Mouse (Mus musculus): ENCODE results near the gene Sbpl.
"Not testable (repeated sequence)": the region's sequence is repeated elsewhere in the genome, so short reads cannot be mapped to it uniquely, and the experiment has no call there.

Gene Sbpl

DNA sequence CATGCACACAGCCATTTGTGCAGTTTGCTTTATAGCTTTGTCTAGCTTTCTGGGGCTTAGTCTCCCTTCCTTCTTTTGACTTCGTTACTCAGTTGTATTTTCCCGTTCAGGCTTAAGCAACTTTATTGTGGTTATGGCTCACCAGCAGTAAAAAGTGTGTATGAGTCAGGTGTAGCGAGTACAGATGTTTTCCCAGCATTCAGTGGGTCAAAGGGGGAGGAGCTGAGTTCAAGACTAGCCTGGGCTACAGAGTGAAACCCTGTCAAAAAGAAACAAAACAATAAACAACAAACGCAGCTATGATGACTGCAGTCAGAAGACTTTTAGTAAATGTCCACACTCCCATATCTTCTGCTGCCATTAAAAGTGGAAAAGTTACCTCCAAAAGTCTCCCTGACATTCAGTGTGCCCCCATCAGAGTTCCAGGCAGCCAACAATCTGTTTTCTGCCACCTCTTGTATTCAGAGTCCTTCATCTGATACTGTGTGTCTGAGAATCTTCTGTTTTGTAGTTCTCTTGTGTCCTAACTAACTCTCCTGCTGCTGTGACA lies 6.6 kb upstream of the Sbpl start:
- no peak for DNase-seq (ENCODE audit: low read depth, low spot score)

GRCm38 (mm10) chr17:23960084-23960738 lies 5.1 kb upstream of the Sbpl start:
- DNase-seq (ENCODE audit: low read depth, low spot score) = peak; percentile 87

DNA sequence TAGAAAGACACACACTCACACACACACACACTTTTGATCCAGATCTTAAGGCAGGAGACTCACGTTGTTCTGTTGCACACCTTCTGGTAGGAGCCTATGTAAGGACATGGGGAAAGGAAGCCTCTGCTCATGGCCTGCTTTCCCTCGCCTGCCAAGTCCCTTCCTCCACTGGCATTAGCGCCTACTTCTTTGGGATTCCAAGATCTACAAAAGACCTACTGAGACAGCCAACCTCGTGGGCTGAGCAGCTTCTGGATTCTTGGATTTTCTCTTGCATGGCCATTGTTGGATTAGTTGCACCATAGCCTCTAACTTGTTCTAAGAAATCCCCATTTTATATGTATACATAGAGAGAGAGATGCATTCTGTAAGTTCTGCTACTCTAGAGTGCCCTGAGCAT lies 4.2 kb downstream of the Sbpl start:
- not testable (repeated sequence) for DNase-seq (ENCODE audit: low read depth, low spot score)

GRCm38 (mm10) chr17:23949068-23949467 lies 6.0 kb downstream of the Sbpl start:
- no peak for DNase-seq (ENCODE audit: low read depth, low spot score)

GRCm38 (mm10) chr17:23947486-23947885 lies 7.6 kb downstream of the Sbpl start:
- DNase-seq (ENCODE audit: low read depth, low spot score) = peak; percentile 73

- no peak for DNase-seq (ENCODE audit: low read depth, low spot score)
These were observed 13.7 kb downstream of the Sbpl start, which contains the start of gene Sbp for GRCm38 (mm10) chr17:23941372-23941771. TSS of gene Sbp (plus strand) at chr17:23941672.

DNA sequence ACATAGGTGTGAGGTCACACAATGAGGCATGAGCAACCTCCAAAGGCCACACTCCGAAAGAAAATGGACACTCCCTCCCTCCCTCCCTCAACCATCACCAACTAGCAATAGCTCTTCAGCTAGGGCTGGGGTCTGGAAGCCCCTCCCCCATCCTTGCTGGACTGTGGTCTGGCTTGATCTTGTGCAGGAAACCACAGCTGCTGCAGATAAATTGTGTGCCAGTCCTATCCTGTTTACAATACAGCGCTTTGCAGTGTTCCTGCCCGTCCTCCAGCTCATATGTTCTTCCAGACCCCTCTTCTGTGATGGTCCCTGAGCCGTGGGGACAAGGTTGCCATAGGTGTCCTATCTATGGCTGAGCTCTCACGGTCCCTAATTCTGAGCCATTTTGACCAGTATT lies 23.9 kb downstream of the Sbpl start:
- DNase-seq (ENCODE audit: low read depth, low spot score) = no peak

GRCm38 (mm10) chr17:23925090-23925493 lies 30.0 kb downstream of the Sbpl start:
- peak; percentile 91 for DNase-seq (ENCODE audit: low read depth, low spot score)

- DNase-seq (ENCODE audit: low read depth, low spot score) = peak; percentile 96
These were observed 30.5 kb downstream of the Sbpl start for GRCm38 (mm10) chr17:23924531-23925007.

DNA sequence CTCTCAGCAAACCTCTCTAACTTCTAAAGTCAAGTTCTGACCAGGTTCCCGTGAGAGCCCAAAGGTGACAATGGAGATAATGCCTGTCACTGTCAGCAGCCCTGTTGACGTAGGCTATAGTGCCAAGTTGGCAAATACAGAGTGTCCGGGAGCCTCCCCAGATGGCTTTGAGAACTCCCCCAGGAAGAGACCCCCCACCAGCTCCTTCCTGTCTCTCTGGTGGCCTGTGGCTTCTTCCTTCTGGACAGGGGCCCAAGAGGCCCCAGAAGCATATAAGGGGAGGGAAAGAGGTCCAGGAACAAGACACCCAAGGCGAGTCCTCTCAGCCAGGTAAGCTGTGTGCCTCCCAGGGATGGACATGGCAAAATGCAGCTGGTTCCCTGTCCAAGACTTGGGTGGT lies 37.9 kb downstream of the Sbpl start, which contains the start of gene Dcpp3:
Gene Dcpp3, plus strand, starts transcription at position 301 of the 400 bp plus-strand sequence.
- not testable (repeated sequence) for DNase-seq (ENCODE audit: low read depth, low spot score)

Data from brain, adult 2 months (tissue).